Comparison of ENCODE assay signal across 26 mouse cellular contexts in genomic region chr5:148754363-148754762, GRCm38 (mm10).
DNase-seq lines count a peak whose midpoint lies in the region; ATAC-seq and TF ChIP-seq lines count a peak whose summit lies in the region.
"Had no signal": no experiment of that assay in that cellular context is flagged by ENCODE, and none has a peak within 500 bp of the region (broad histone marks: within the 10 kb centered on the region; RNA-seq: fewer than 3 reads in every experiment).

No protein-coding gene starts in this region.

- 0 out of 2 replicates have a peak, but pooled peaks have one; percentile 12 for TF ChIP-seq CTCF in heart, adult 2 months (IDR thresholded peaks at IDR 0.05)
- peak; percentile 8; the same call in 1 of the 2 replicates for TF ChIP-seq CTCF in liver, embryonic 14.5 days (IDR thresholded peaks at IDR 0.05; ENCODE audit: low read depth)
- TF ChIP-seq CTCF in E14TG2a.4 (conservative IDR thresholded peaks at IDR 0.05; ENCODE audit: low read length): peak; percentile 67

- H3K27ac ChIP-seq in heart, adult 2 months: no peak overlapping the region
- H3K27ac ChIP-seq in heart, embryonic 11.5 days (ENCODE audit: low read depth, low read length): no peak overlapping the region
- no peak overlapping the region for H3K27ac ChIP-seq in liver, embryonic 14.5 days
- no peak overlapping the region for H3K27ac ChIP-seq in liver, embryonic 11.5 days (ENCODE audit: low read depth, low read length)
- H3K27ac ChIP-seq: embryonic facial prominence, embryonic 12.5 days; heart, embryonic 13.5 days; hindbrain, embryonic 15.5 days; left cerebral cortex, adult 2 months; limb, embryonic 12.5 days; liver, embryonic 12.5 days; midbrain, embryonic 12.5 days; neural tube, embryonic 13.5 days had no signal

- H3K27me3 ChIP-seq in heart, adult 2 months (ENCODE audit: control insufficient read depth, insufficient read depth, low read length): no peaks in the 10 kb centered on the region
- no peaks in the 10 kb centered on the region for H3K27me3 ChIP-seq in heart, embryonic 11.5 days (ENCODE audit: control insufficient read depth, insufficient read depth, low read length)
- H3K27me3 ChIP-seq in liver, embryonic 14.5 days (ENCODE audit: control insufficient read depth, insufficient read depth, low read length): no peaks in the 10 kb centered on the region
- no peaks in the 10 kb centered on the region for H3K27me3 ChIP-seq in liver, embryonic 11.5 days (replicated peaks; ENCODE audit: control insufficient read depth, insufficient read depth, low read length)
- peaks cover 8% of the 10 kb centered on the region for H3K27me3 ChIP-seq in E14TG2a.4 (ENCODE audit: insufficient read depth, low read length)
- H3K27me3 ChIP-seq: embryonic facial prominence, embryonic 12.5 days; heart, embryonic 13.5 days; hindbrain, embryonic 15.5 days; limb, embryonic 12.5 days; midbrain, embryonic 12.5 days; neural tube, embryonic 13.5 days had no signal

- no peaks in the 10 kb centered on the region for H3K9me3 ChIP-seq in heart, embryonic 11.5 days (replicated peaks; ENCODE audit: control insufficient read depth, low read length)
- H3K9me3 ChIP-seq in liver, embryonic 14.5 days (ENCODE audit: control insufficient read depth, low read length): no peaks in the 10 kb centered on the region
- H3K9me3 ChIP-seq in liver, embryonic 11.5 days (ENCODE audit: control insufficient read depth, low read length): no peaks in the 10 kb centered on the region
- H3K9me3 ChIP-seq in E14TG2a.4 (ENCODE audit: low read length): no peaks in the 10 kb centered on the region
- H3K9me3 ChIP-seq: hindbrain, embryonic 15.5 days; limb, embryonic 12.5 days; liver, embryonic 12.5 days; neural tube, embryonic 13.5 days had no signal

- H3K9ac ChIP-seq in heart, adult 2 months (ENCODE audit: low read depth, low read length): no peak overlapping the region
- H3K9ac ChIP-seq in heart, embryonic 11.5 days (ENCODE audit: low read depth, low read length): no peak overlapping the region
- H3K9ac ChIP-seq in liver, embryonic 14.5 days (replicated peaks): no peak overlapping the region
- no peak overlapping the region for H3K9ac ChIP-seq in liver, embryonic 11.5 days (ENCODE audit: low read depth, low read length)
- H3K9ac ChIP-seq: embryonic facial prominence, embryonic 12.5 days; heart, embryonic 13.5 days; hindbrain, embryonic 15.5 days; limb, embryonic 12.5 days; liver, embryonic 12.5 days; midbrain, embryonic 12.5 days; neural tube, embryonic 13.5 days had no signal

- intact Hi-C loops in heart, adult 2 months (cut with DNase I): no loop called here

- H3K4me2 ChIP-seq in heart, embryonic 11.5 days: no peak overlapping the region
- H3K4me2 ChIP-seq in liver, embryonic 14.5 days (ENCODE audit: low read depth): no peak overlapping the region
- H3K4me2 ChIP-seq in liver, embryonic 11.5 days: no peak overlapping the region
- H3K4me2 ChIP-seq: embryonic facial prominence, embryonic 12.5 days; heart, embryonic 13.5 days; hindbrain, embryonic 15.5 days; limb, embryonic 12.5 days; liver, embryonic 12.5 days; midbrain, embryonic 12.5 days; neural tube, embryonic 13.5 days had no signal

- no peak for ATAC-seq in heart, embryonic 11.5 days (replicated peaks; ENCODE audit: insufficient number of reproducible peaks, low FRiP score, low TSS enrichment)
- ATAC-seq in liver, embryonic 14.5 days (ENCODE audit: insufficient read depth): no peak
- ATAC-seq in liver, embryonic 11.5 days (replicated peaks; ENCODE audit: low FRiP score): no peak
- no peak for ATAC-seq in megakaryocyte-erythroid progenitor cell, adult 5-6 weeks (replicated peaks; ENCODE audit: low FRiP score, low TSS enrichment, poor library complexity, severe bottlenecking)
- ATAC-seq: forebrain, embryonic 14.5 days; liver, embryonic 12.5 days had no signal

- H3K4me1 ChIP-seq in heart, adult 2 months (ENCODE audit: control insufficient read depth, insufficient read depth, low read length): no peaks in the 10 kb centered on the region
- no peaks in the 10 kb centered on the region for H3K4me1 ChIP-seq in heart, embryonic 11.5 days (ENCODE audit: control insufficient read depth, insufficient read depth, low read length)
- no peaks in the 10 kb centered on the region for H3K4me1 ChIP-seq in liver, embryonic 14.5 days (replicated peaks; ENCODE audit: control insufficient read depth in 2 of 2, insufficient read depth in 2 of 2, low read length in 1 of 2)
- H3K4me1 ChIP-seq in liver, embryonic 11.5 days (replicated peaks; ENCODE audit: control insufficient read depth, insufficient read depth, low read length): no peaks in the 10 kb centered on the region
- H3K4me1 ChIP-seq in E14TG2a.4 (replicated peaks; ENCODE audit: low read depth, low read length): peaks cover 62% of the 10 kb centered on the region
- H3K4me1 ChIP-seq: hindbrain, embryonic 15.5 days; liver, embryonic 12.5 days; midbrain, embryonic 12.5 days had no signal

- no peak for DNase-seq in heart, adult 2 months
- no peak for DNase-seq in liver, embryonic 14.5 days (ENCODE audit: low read depth in 3 of 3, low spot score in 3 of 3)
- no peak for DNase-seq in liver, embryonic 11.5 days (ENCODE audit: low spot score)
- DNase-seq in ZHBTc4 (ENCODE audit: low read depth, low spot score): peak; percentile 53
- DNase-seq: cerebellum, adult 11-12 months; cerebellum, adult 9-11 months; embryo, embryonic 11 days; gastrocnemius, postnatal 36 days; kidney, adult 8-10 months; kidney, postnatal 14 days; lung, adult 2 months; lung, postnatal 14 days; right cerebral cortex, postnatal 4 days; thymus, postnatal 14 days had no signal

- no peak for TF ChIP-seq EP300 in heart, adult 2 months (IDR thresholded peaks at IDR 0.05; ENCODE audit: insufficient read depth, low read depth, low read length)
- no peak for TF ChIP-seq EP300 in liver, embryonic 14.5 days (IDR thresholded peaks at IDR 0.05; ENCODE audit: low read depth)

- no peak for TF ChIP-seq POLR2A in heart, adult 2 months (IDR thresholded peaks at IDR 0.05; ENCODE audit: insufficient read depth, low read depth, low read length)

- no peaks in the 10 kb centered on the region for H3K79me2 ChIP-seq in heart, adult 2 months (replicated peaks; ENCODE audit: control insufficient read depth, insufficient read depth, low read length)

- 94% methylated on average over 6 of the region's 6 CpGs for WGBS in heart, adult 2 months
- 92% methylated on average over 6 of the region's 6 CpGs for WGBS in heart, embryonic 11.5 days (ENCODE audit: insufficient replicate concordance)
- WGBS in liver, embryonic 14.5 days (ENCODE audit: insufficient replicate concordance): 78% methylated on average over 6 of the region's 6 CpGs
- WGBS in liver, embryonic 11.5 days: 90% methylated on average over 6 of the region's 6 CpGs

- no peaks in the 10 kb centered on the region for H3K36me3 ChIP-seq in heart, adult 2 months (ENCODE audit: control insufficient read depth, insufficient read depth, low read length)
- no peaks in the 10 kb centered on the region for H3K36me3 ChIP-seq in heart, embryonic 11.5 days (ENCODE audit: control insufficient read depth, insufficient read depth, low read length)
- H3K36me3 ChIP-seq in liver, embryonic 14.5 days (replicated peaks; ENCODE audit: control insufficient read depth, insufficient read depth, low read depth): no peaks in the 10 kb centered on the region
- no peaks in the 10 kb centered on the region for H3K36me3 ChIP-seq in liver, embryonic 11.5 days (ENCODE audit: control insufficient read depth, insufficient read depth, low read length)
- no peaks in the 10 kb centered on the region for H3K36me3 ChIP-seq in E14TG2a.4 (ENCODE audit: insufficient read depth, low read length)
- H3K36me3 ChIP-seq: embryonic facial prominence, embryonic 12.5 days; heart, embryonic 13.5 days; hindbrain, embryonic 15.5 days; limb, embryonic 12.5 days; liver, embryonic 12.5 days; midbrain, embryonic 12.5 days; neural tube, embryonic 13.5 days had no signal

- H3K4me3 ChIP-seq in heart, adult 2 months: no peak overlapping the region
- no peak overlapping the region for H3K4me3 ChIP-seq in heart, embryonic 11.5 days (ENCODE audit: low read depth, low read length)
- H3K4me3 ChIP-seq in liver, embryonic 14.5 days (ENCODE audit: insufficient read depth in 1 of 2, low read depth in 2 of 2, low read length in 2 of 2): no peak overlapping the region
- no peak overlapping the region for H3K4me3 ChIP-seq in liver, embryonic 11.5 days (ENCODE audit: low read depth, low read length)
- H3K4me3 ChIP-seq in E14TG2a.4 (replicated peaks; ENCODE audit: low read length): no peak overlapping the region
- H3K4me3 ChIP-seq: embryonic facial prominence, embryonic 12.5 days; heart, embryonic 13.5 days; hindbrain, embryonic 15.5 days; left cerebral cortex, adult 2 months; limb, embryonic 12.5 days; liver, embryonic 12.5 days; midbrain, embryonic 12.5 days; neural tube, embryonic 13.5 days had no signal

Comparison
In these comparisons a context has a peak if more than half of its experiments do, and no peak if none do; other contexts are left out.
1. CTCF ChIP-seq: peak in every context shown above with its lines; median percentile 67 in E14TG2a.4; 12 in heart, adult 2 months; 8 in liver, embryonic 14.5 days.